Mouse (Mus musculus) limb, embryonic 14.5 days (tissue): Measurements from ENCODE around the gene A630076J17Rik. TPM values are rescaled to one million over a fixed set of nuclear protein-coding genes. Genes with fewer than 3 reads are reported as not detected.

ENCODE experiments used
- ATAC-seq: fragments of 200-750 bp; cut with Nextera tagmentation; 2 replicates; pipeline ENCODE4 v1.8.0; 2017; ENCODE audit warnings: low read depth, moderate number of reproducible peaks, moderate TSS enrichment; ENCODE audit not compliant: low FRiP score
- DNase-seq: peaks from one replicate; pipeline ENCODE4 v3.0.0-alpha.2; 2015; ENCODE audit warnings: low spot score
- H3K27ac ChIP-seq: fragments of 300-500 bp; sonication (generic); replicated peaks from 2 replicates; pipeline ENCODE4 v1.5.1; 2014; ENCODE audit warnings: low read depth, mild to moderate bottlenecking, low read length, moderate library complexity, mixed read lengths
- H3K27me3 ChIP-seq: fragments of 300-500 bp; sonication (generic); 2 replicates; pipeline ENCODE4 v1.6.1; 2014; ENCODE audit warnings: low read length, mixed read lengths; ENCODE audit not compliant: control insufficient read depth, insufficient read depth
- H3K36me3 ChIP-seq: fragments of 300-500 bp; sonication (generic); 2 replicates; pipeline ENCODE4 v1.6.1; 2014; ENCODE audit warnings: mild to moderate bottlenecking, low read length, moderate library complexity, mixed read lengths; ENCODE audit not compliant: control insufficient read depth, insufficient read depth
- H3K4me1 ChIP-seq: fragments of 300-500 bp; sonication (generic); 2 replicates; pipeline ENCODE4 v1.6.1; 2014; ENCODE audit warnings: antibody characterized with exemption, low read length, mixed read lengths; ENCODE audit not compliant: control insufficient read depth, insufficient read depth
- H3K4me2 ChIP-seq: fragments of 300-500 bp; sonication (generic); replicated peaks from 2 replicates; pipeline ENCODE4 v1.6.1; 2014; ENCODE audit warnings: low read depth, mild to moderate bottlenecking, low read length, moderate library complexity; ENCODE audit not compliant: severe bottlenecking
- H3K4me3 ChIP-seq: fragments of 300-500 bp; sonication (generic); replicated peaks from 2 replicates; pipeline ENCODE4 v1.5.1; 2014; ENCODE audit warnings: low read length
- H3K9ac ChIP-seq: fragments of 300-500 bp; sonication (generic); 2 replicates; pipeline ENCODE4 v1.6.1; 2014; ENCODE audit warnings: mild to moderate bottlenecking, low read depth, low read length, moderate library complexity; ENCODE audit not compliant: severe bottlenecking
- H3K9me3 ChIP-seq: fragments of 300-500 bp; sonication (generic); 2 replicates; pipeline ENCODE4 v1.6.1; 2016; ENCODE audit warnings: low read length; ENCODE audit not compliant: control insufficient read depth
- POLR2A ChIP-seq: fragments of 200-500 bp; IDR thresholded peaks from 2 replicates; pipeline ENCODE4 v1.8.0; 2012; ENCODE audit warnings: inconsistent platforms, mild to moderate bottlenecking, moderate library complexity, borderline replicate concordance; ENCODE audit not compliant: insufficient read depth, insufficient read length; ENCODE audit errors: extremely low read depth
- WGBS: fragments of 180-500 bp; shearing (Covaris S2); extraction: QIAGEN DNeasy Blood & Tissue Kit; methylation state at CpG from one replicate; pipeline ENCODE4 v1.1.7; 2014; 5-methylcytosine and 5-hydroxymethylcytosine counted together
- polyA plus RNA-seq, 2 experiments: library from polyadenylated mRNA; depleted of rRNA in 1 of 2; stranded (reverse) in 1 of 2; unstranded in 1 of 2; fragments of >200 nt; fragmentation: Nextera tagmentation in 1 of 2; extraction: Ambion mirVana in 1 of 2; gene quantifications; 2 replicates each; pipeline versions ENCODE4 v1.2.1 to v1.2.3; 2012 to 2014

Gene A630076J17Rik
- polyA plus RNA-seq, 2 experiments, result not detected

DNA sequence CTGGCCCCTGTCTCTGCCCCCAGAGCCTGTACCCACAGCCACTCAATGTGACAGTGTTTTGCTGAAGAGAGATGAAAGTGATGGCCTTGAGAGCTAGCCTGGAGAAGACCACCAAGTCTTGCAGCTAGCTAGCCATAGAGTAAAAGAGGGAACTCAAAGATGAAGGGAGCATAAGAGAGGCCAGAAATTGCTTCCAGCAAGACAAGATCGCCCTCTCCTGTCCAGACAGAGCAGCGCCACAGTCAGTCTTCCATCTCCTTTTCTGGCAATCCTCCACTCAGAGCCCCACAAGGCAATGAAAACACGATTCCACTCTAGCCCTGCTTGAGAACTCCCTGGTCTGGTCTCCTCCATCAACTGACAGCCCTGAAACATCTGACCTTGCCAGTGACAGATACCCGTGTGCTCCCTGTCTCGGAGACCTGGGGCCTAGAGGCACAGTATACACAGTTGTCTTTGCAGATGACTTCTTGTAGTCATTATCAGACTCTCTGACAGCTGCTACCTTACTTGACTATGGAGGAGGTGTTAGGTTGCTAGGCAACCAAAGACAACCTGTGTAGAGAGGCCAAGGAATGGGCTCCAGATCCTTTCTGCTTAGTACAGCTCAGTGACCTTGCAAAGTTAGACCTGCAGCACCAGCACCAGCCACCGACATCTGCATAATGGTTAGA, 42.1 kb upstream of the A630076J17Rik start:
- peak; percentile 57 for ATAC-seq

DNA sequence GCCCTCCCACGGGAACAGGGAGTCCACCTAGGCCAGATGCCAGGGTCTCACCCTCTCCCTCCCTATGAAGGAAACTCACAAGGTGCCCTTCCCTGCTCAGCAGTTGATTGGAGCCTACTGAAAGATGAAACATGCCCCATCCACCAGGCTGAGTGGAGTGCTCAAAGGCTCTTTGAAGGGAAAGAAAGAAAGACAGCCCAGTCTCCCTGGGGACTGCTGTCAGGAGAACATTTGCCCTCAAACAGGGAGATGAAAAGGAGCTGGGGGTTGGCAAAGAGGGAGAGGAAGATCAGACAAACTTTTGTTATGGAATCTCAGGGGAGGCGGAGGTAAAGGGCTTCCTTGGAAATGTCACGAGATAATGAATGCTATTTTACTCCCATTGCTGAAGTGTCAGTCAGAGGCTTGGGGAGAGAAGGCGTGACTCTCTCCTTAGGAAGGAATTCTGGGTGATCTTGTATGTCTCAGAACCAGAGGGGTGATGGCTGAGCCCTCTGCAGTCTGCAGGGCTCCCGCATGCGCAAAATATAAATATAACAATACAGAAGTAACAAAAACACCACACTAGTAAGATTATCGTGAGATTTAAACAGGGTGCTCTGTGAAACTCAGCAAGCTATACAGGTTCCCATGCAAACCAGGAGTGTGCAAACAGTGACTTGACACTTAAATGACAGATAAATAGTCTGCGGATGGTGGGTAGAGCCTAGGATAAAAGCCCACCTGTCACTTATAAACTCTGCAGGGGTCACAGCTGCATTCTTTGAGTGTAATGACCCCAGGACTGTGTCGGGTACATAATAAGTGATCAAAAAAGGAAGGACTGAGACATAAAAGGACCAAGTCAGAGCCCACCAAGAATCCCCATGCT, 28.9 kb upstream of the A630076J17Rik start:
- no peak overlapping the region for H3K9ac ChIP-seq
- no peaks in the 10 kb centered on the region for H3K4me1 ChIP-seq
- WGBS, result 33% methylated on average over 9 of the region's 9 CpGs
- DNase-seq (no peak), ATAC-seq (no peak)
- no peaks in the 10 kb centered on the region for H3K27me3 ChIP-seq
- H3K27ac ChIP-seq, result no peak overlapping the region
- no peak overlapping the region for H3K4me2 ChIP-seq
- H3K36me3 ChIP-seq, result no peaks in the 10 kb centered on the region
- H3K9me3 ChIP-seq, result no peaks in the 10 kb centered on the region
- TF ChIP-seq POLR2A, result no peak
- H3K4me3 ChIP-seq, result no peak overlapping the region

More for the DNA sequence above, 42.1 kb upstream of the A630076J17Rik start:
- TF ChIP-seq POLR2A, result no peak
- Histone ChIP-seq H3K4me3 (no peak overlapping the region), H3K9me3 (no peaks in the 10 kb centered on the region), H3K4me2 (no peak overlapping the region), H3K36me3 (no peaks in the 10 kb centered on the region), H3K9ac (no peak overlapping the region), H3K4me1 (no peaks in the 10 kb centered on the region), H3K27me3 (no peaks in the 10 kb centered on the region), H3K27ac (no peak overlapping the region)
- 37% methylated on average over 6 of the region's 6 CpGs for WGBS
- DNase-seq, result peak; percentile 65

DNA sequence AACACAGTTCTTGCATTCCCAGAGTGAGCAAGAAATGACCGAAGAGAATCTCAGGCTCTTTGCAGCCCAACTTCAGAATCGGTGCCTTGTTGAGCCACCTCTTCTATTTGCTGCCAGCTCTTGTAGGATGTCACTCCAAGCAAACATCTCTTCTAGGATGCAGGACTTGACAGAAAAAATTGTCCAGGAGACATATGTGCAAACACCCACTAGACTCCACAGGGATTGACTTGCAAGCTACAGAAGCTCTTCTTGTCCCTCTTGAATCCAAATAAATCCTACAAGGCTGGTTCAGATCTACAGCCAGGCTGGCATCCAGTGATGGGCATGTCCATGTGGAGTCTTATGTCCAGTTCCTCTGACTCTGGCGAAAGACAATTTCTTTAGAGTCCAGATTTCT, 26.0 kb upstream of the A630076J17Rik start:
- DNase-seq (no peak), ATAC-seq (no peak)
- Histone ChIP-seq H3K4me3 (no peak overlapping the region), H3K27me3 (no peaks in the 10 kb centered on the region), H3K4me2 (no peak overlapping the region), H3K9ac (no peak overlapping the region), H3K4me1 (no peaks in the 10 kb centered on the region), H3K9me3 (no peaks in the 10 kb centered on the region), H3K36me3 (no peaks in the 10 kb centered on the region), H3K27ac (no peak overlapping the region)
- 88% methylated on average over 3 of the region's 3 CpGs for WGBS
- no peak for TF ChIP-seq POLR2A

DNA sequence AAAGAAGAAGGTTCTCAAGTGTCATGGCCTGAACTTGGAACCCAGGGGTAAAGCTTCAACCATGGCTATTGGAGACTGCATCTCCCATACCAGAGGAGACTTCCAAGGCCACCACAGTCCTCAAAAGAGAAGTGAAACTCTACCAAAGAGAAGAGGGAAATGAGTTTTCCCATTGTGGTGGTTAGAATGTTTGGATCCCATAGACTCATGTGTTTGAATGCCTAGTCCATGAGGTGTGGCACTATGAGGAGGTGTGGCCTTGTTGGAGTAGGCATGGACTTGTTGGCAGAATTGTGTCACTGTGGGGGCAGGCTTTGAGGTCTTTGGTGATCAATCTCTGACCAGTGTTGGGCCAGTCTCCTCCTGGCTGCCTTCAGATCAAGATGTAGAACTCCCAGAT, 25.2 kb upstream of the A630076J17Rik start:
- TF ChIP-seq POLR2A, result no peak
- no peak overlapping the region for H3K4me2 ChIP-seq
- no peak overlapping the region for H3K4me3 ChIP-seq
- no peak overlapping the region for H3K9ac ChIP-seq
- no peak overlapping the region for H3K27ac ChIP-seq
- no peaks in the 10 kb centered on the region for H3K4me1 ChIP-seq
- DNase-seq (no peak), ATAC-seq (no peak)
- H3K9me3 ChIP-seq, result no peaks in the 10 kb centered on the region
- H3K27me3 ChIP-seq, result no peaks in the 10 kb centered on the region
- H3K36me3 ChIP-seq, result no peaks in the 10 kb centered on the region

DNA sequence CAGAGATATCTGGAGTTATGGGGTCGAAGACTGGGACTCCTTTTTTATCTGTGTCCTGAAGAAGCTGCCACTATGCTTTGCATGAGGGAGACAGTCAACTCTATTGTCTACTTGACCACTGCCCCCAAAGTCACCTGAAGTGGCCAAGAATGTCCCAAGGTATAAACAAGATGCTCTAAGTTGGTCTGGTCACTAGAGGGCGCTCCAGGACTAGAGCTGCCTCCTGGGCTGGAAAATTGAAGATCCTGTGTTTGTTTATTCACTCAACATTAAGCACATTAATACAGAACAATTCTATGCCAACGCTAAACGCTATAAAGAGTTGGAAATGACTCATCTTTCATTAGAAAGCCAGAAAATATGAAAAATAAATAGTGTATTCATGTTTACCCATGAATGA, 24.4 kb upstream of the A630076J17Rik start:
- H3K27ac ChIP-seq, result no peak overlapping the region
- no peak overlapping the region for H3K9ac ChIP-seq
- DNase-seq (peak; percentile 62), ATAC-seq (no peak)
- no peak for TF ChIP-seq POLR2A
- no peaks in the 10 kb centered on the region for H3K9me3 ChIP-seq
- no peaks in the 10 kb centered on the region for H3K27me3 ChIP-seq
- H3K36me3 ChIP-seq, result no peaks in the 10 kb centered on the region
- H3K4me2 ChIP-seq, result no peak overlapping the region
- WGBS, result 17% methylated on average over 4 of the region's 4 CpGs
- no peak overlapping the region for H3K4me3 ChIP-seq
- no peaks in the 10 kb centered on the region for H3K4me1 ChIP-seq
